In the genomic region with DNA sequence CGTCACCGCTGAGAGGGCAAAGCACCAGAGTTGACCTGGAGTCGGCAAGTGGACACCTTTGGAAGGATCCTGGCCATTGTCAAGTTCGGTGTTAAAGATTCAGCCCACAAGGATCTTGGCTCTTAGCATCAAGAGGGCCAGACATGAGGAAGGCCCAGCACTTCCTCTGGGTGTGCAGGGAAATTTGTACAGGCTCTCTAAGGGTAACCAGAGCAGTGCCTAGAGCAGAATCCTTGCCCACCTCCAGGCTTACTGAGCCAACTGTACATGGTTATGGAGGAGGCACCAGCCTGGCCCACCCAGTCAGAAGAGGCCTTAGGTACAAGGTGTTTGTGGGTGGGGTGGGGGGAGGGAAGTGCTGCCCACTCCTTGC, we compare ENCODE assay signal across 11 mouse cellular contexts. TPM values are rescaled to one million over a fixed set of nuclear protein-coding genes. Genes with fewer than 3 reads are reported as not detected.
DNase-seq lines count a peak whose midpoint lies in the region; ATAC-seq and TF ChIP-seq lines count a peak whose summit lies in the region.
"Had no signal": no experiment of that assay in that cellular context is flagged by ENCODE, and none has a peak within 500 bp of the region (broad histone marks: within the 10 kb centered on the region; RNA-seq: fewer than 3 reads in every experiment).

No protein-coding gene starts in this region.

- H3K9me3 ChIP-seq in lung, embryonic 14.5 days (ENCODE audit: low read depth, low read length), result no peaks in the 10 kb centered on the region
- H3K9me3 ChIP-seq in forebrain, embryonic 13.5 days (replicated peaks), result no peaks in the 10 kb centered on the region
- H3K9me3 ChIP-seq in intestine, embryonic 16.5 days (ENCODE audit: control insufficient read depth, low read length), result no peaks in the 10 kb centered on the region
- no peaks in the 10 kb centered on the region for H3K9me3 ChIP-seq in neural tube, embryonic 14.5 days (ENCODE audit: control insufficient read depth, low read length)

- 5% methylated on average over 4 of the region's 4 CpGs for WGBS in lung, embryonic 14.5 days
- WGBS in forebrain, embryonic 13.5 days, result 10% methylated on average over 4 of the region's 4 CpGs
- WGBS in intestine, embryonic 16.5 days, result 11% methylated on average over 4 of the region's 4 CpGs
- 8% methylated on average over 4 of the region's 4 CpGs for WGBS in neural tube, embryonic 14.5 days

- no peak for TF ChIP-seq CTCF in lung, embryonic 14.5 days (IDR thresholded peaks at IDR 0.05; ENCODE audit: low read depth)

- H3K27me3 ChIP-seq in lung, embryonic 14.5 days (ENCODE audit: insufficient read depth, low read length), result peaks cover 55% of the 10 kb centered on the region
- H3K27me3 ChIP-seq in forebrain, embryonic 13.5 days, result peaks cover 60% of the 10 kb centered on the region
- H3K27me3 ChIP-seq in intestine, embryonic 16.5 days (replicated peaks; ENCODE audit: control insufficient read depth, insufficient read depth, low read length), result peaks cover 49% of the 10 kb centered on the region
- peaks cover 5% of the 10 kb centered on the region; the same call in 1 of the 2 replicates for H3K27me3 ChIP-seq in neural tube, embryonic 14.5 days (ENCODE audit: control insufficient read depth, insufficient read depth, low read length)

- no peaks in the 10 kb centered on the region for H3K36me3 ChIP-seq in lung, embryonic 14.5 days (ENCODE audit: insufficient read depth)
- no peaks in the 10 kb centered on the region for H3K36me3 ChIP-seq in forebrain, embryonic 13.5 days (ENCODE audit: poor library complexity, severe bottlenecking)
- no peaks in the 10 kb centered on the region for H3K36me3 ChIP-seq in intestine, embryonic 16.5 days (ENCODE audit: control insufficient read depth, insufficient read depth, low read length)
- H3K36me3 ChIP-seq in neural tube, embryonic 14.5 days (ENCODE audit: control insufficient read depth, insufficient read depth, low read length), result no peaks in the 10 kb centered on the region

- no peak overlapping the region for H3K9ac ChIP-seq in lung, embryonic 14.5 days
- H3K9ac ChIP-seq in forebrain, embryonic 13.5 days, result peak overlapping the region; percentile 79
- H3K9ac ChIP-seq in intestine, embryonic 16.5 days (ENCODE audit: low read depth, low read length), result no peak overlapping the region
- peak overlapping the region; percentile 80 for H3K9ac ChIP-seq in neural tube, embryonic 14.5 days (replicated peaks; ENCODE audit: low read depth, low read length)

- H3K4me2 ChIP-seq in lung, embryonic 14.5 days, result peak overlapping the region; percentile 73
- H3K4me2 ChIP-seq in forebrain, embryonic 13.5 days, result peak overlapping the region; percentile 85
- H3K4me2 ChIP-seq in intestine, embryonic 16.5 days (ENCODE audit: low read depth, low read length), result peak overlapping the region; percentile 73; the same call in 1 of the 2 replicates
- peak overlapping the region; percentile 46 for H3K4me2 ChIP-seq in neural tube, embryonic 14.5 days (ENCODE audit: low read depth, low read length)

- peak overlapping the region; percentile 43; the same call in 1 of the 2 replicates for H3K4me3 ChIP-seq in lung, embryonic 14.5 days (ENCODE audit: low read depth, low read length)
- H3K4me3 ChIP-seq in forebrain, embryonic 13.5 days, result peak overlapping the region; percentile 63
- no peak overlapping the region for H3K4me3 ChIP-seq in intestine, embryonic 16.5 days (ENCODE audit: low read length)
- peak overlapping the region; percentile 85 for H3K4me3 ChIP-seq in neural tube, embryonic 14.5 days (ENCODE audit: low read depth, low read length)
- H3K4me3 ChIP-seq: megakaryocyte, embryonic 14.5 days had no signal

- no peak for ATAC-seq in lung, embryonic 14.5 days (ENCODE audit: insufficient read depth)
- ATAC-seq in forebrain, embryonic 13.5 days, result peak; percentile 19; the same call in 1 of the 2 replicates
- no peak for ATAC-seq in intestine, embryonic 16.5 days
- 0 out of 2 replicates have a peak, but pooled peaks have one; percentile 12 for ATAC-seq in neural tube, embryonic 14.5 days (ENCODE audit: low read depth)

- no peak overlapping the region for H3K27ac ChIP-seq in lung, embryonic 14.5 days (ENCODE audit: low read depth)
- peak overlapping the region; percentile 94 for H3K27ac ChIP-seq in forebrain, embryonic 13.5 days
- no peak overlapping the region for H3K27ac ChIP-seq in intestine, embryonic 16.5 days (ENCODE audit: low read length)
- peak overlapping the region; percentile 96 for H3K27ac ChIP-seq in neural tube, embryonic 14.5 days (ENCODE audit: low read depth, low read length)

- DNase-seq in lung, embryonic 14.5 days, result no peak
- no peak for DNase-seq in lung, postnatal 10 days
- DNase-seq in frontal cortex, postnatal 36 days (ENCODE audit: low spot score in 2 of 2), result no peak
- DNase-seq in thymus, postnatal 36 days, result no peak
- DNase-seq in urinary bladder, adult 2 months (ENCODE audit: low spot score), result no peak
- DNase-seq: right cerebral cortex, postnatal 25 days had no signal

- H3K4me1 ChIP-seq in lung, embryonic 14.5 days (ENCODE audit: insufficient read depth), result no peaks in the 10 kb centered on the region
- H3K4me1 ChIP-seq in forebrain, embryonic 13.5 days, result peaks cover 33% of the 10 kb centered on the region
- peaks cover 9% of the 10 kb centered on the region; the same call in 1 of the 2 replicates for H3K4me1 ChIP-seq in intestine, embryonic 16.5 days (ENCODE audit: control insufficient read depth, insufficient read depth, low read length)
- peaks cover 17% of the 10 kb centered on the region; the same call in 1 of the 2 replicates for H3K4me1 ChIP-seq in neural tube, embryonic 14.5 days (ENCODE audit: control insufficient read depth, insufficient read depth, low read length)
- H3K4me1 ChIP-seq: megakaryocyte, embryonic 14.5 days had no signal

RNA-seq across cellular contexts. Expression of gene Kcnq2, which starts 0.3 kb away (rescaled TPM):
- 0.05 TPM in 2 replicates for polyA plus RNA-seq in lung, embryonic 14.5 days (2014; fragmentation: Nextera tagmentation; extraction: Ambion mirVana)
- 28.1 and 31.8 TPM in 2 replicates for polyA plus RNA-seq in forebrain, embryonic 13.5 days (2015; fragmentation: Nextera tagmentation; extraction: Ambion mirVana)
- polyA plus RNA-seq in intestine, embryonic 16.5 days (2015; fragmentation: Nextera tagmentation; extraction: Ambion mirVana), result 0.75 and 1.0 TPM in 2 replicates
- polyA plus RNA-seq in neural tube, embryonic 14.5 days (2014; fragmentation: Nextera tagmentation; extraction: Ambion mirVana), result 56.7 and 60.6 TPM in 2 replicates
- 0.07 and 0.12 TPM in 2 replicates for polyA plus RNA-seq in urinary bladder, adult 2 months (2012; rRNA removed)
- polyA plus RNA-seq: heart, postnatal 0 days had no signal

RNA-seq across cellular contexts. Expression of gene Eef1a2, which starts 21.4 kb away (rescaled TPM):
- 0.35 TPM in 1 of 2 replicates, not detected in the other for polyA plus RNA-seq in lung, embryonic 14.5 days (2014; fragmentation: Nextera tagmentation; extraction: Ambion mirVana)
- polyA plus RNA-seq in forebrain, embryonic 13.5 days (2015; fragmentation: Nextera tagmentation; extraction: Ambion mirVana), result 1.7 and 1.9 TPM in 2 replicates
- 0.06 TPM in 2 replicates for polyA plus RNA-seq in intestine, embryonic 16.5 days (2015; fragmentation: Nextera tagmentation; extraction: Ambion mirVana)
- 17.5 and 24.4 TPM in 2 replicates for polyA plus RNA-seq in neural tube, embryonic 14.5 days (2014; fragmentation: Nextera tagmentation; extraction: Ambion mirVana)
- 0.48 and 0.97 TPM in 2 replicates for polyA plus RNA-seq in urinary bladder, adult 2 months (2012; rRNA removed)

RNA-seq across cellular contexts. Expression of gene Ppdpf, which starts 51.6 kb away (rescaled TPM):
- 333 and 364 TPM in 2 replicates for polyA plus RNA-seq in lung, embryonic 14.5 days (2014; fragmentation: Nextera tagmentation; extraction: Ambion mirVana)
- 540 and 547 TPM in 2 replicates for polyA plus RNA-seq in forebrain, embryonic 13.5 days (2015; fragmentation: Nextera tagmentation; extraction: Ambion mirVana)
- polyA plus RNA-seq in intestine, embryonic 16.5 days (2015; fragmentation: Nextera tagmentation; extraction: Ambion mirVana), result 275 and 287 TPM in 2 replicates
- 419 and 445 TPM in 2 replicates for polyA plus RNA-seq in neural tube, embryonic 14.5 days (2014; fragmentation: Nextera tagmentation; extraction: Ambion mirVana)
- 116 and 147 TPM in 2 replicates for polyA plus RNA-seq in urinary bladder, adult 2 months (2012; rRNA removed)

Comparison
In these comparisons a context has a peak if more than half of its experiments do, and no peak if none do; other contexts are left out.
1. ATAC-seq: peak in forebrain, embryonic 13.5 days (single experiment) and neural tube, embryonic 14.5 days (single experiment); none in lung, embryonic 14.5 days (single experiment) and intestine, embryonic 16.5 days (single experiment).
2. H3K27ac ChIP-seq: peak in forebrain, embryonic 13.5 days (single experiment) and neural tube, embryonic 14.5 days (single experiment); none in lung, embryonic 14.5 days (single experiment) and intestine, embryonic 16.5 days (single experiment).
3. H3K9ac ChIP-seq: peak in forebrain, embryonic 13.5 days (single experiment) and neural tube, embryonic 14.5 days (single experiment); none in lung, embryonic 14.5 days (single experiment) and intestine, embryonic 16.5 days (single experiment).
4. RNA of gene Kcnq2, which starts 0.3 kb away (polyA plus RNA-seq): 56.7 to 60.6 TPM in neural tube, embryonic 14.5 days and 28.1 to 31.8 TPM in forebrain, embryonic 13.5 days; 0.75 to 1.0 TPM in intestine, embryonic 16.5 days, 0.07 to 0.12 TPM in urinary bladder, adult 2 months and 0.05 TPM in lung, embryonic 14.5 days; every median in the first group is over 10 times any median in the second.
5. Peak in every context shown above with its lines, with median percentiles within 50 percentile points of each other: H3K4me2 ChIP-seq.